ENCODE assay signal across 23 mouse cellular contexts in genomic region chr2:142760843-142761242, GRCm38 (mm10).
DNase-seq lines count a peak whose midpoint lies in the region; ATAC-seq lines count a peak whose summit lies in the region.
"Had no signal": no experiment of that assay in that cellular context is flagged by ENCODE, and none has a peak within 500 bp of the region (broad histone marks: within the 10 kb centered on the region; RNA-seq: fewer than 3 reads in every experiment).

No protein-coding gene starts in this region.

- no peaks in the 10 kb centered on the region for H3K9me3 ChIP-seq in kidney, embryonic 16.5 days (ENCODE audit: low read length)
- H3K9me3 ChIP-seq in hindbrain, embryonic 13.5 days: no peaks in the 10 kb centered on the region
- H3K9me3 ChIP-seq: embryonic facial prominence, embryonic 13.5 days; embryonic facial prominence, embryonic 15.5 days; forebrain, embryonic 10.5 days; forebrain, embryonic 12.5 days had no signal

- 25% methylated on average over 4 of the region's 4 CpGs for WGBS in kidney, embryonic 16.5 days
- WGBS in hindbrain, embryonic 13.5 days: 63% methylated on average over 4 of the region's 4 CpGs

- no peak overlapping the region for H3K4me3 ChIP-seq in kidney, embryonic 16.5 days (ENCODE audit: low read length)
- H3K4me3 ChIP-seq in hindbrain, embryonic 13.5 days: no peak overlapping the region
- H3K4me3 ChIP-seq: embryonic facial prominence, embryonic 13.5 days; embryonic facial prominence, embryonic 15.5 days; erythroblast, embryonic 14.5 days; forebrain, embryonic 10.5 days; forebrain, embryonic 12.5 days had no signal

- H3K4me2 ChIP-seq in kidney, embryonic 16.5 days (replicated peaks; ENCODE audit: low read depth, low read length): no peak overlapping the region
- no peak overlapping the region for H3K4me2 ChIP-seq in hindbrain, embryonic 13.5 days
- H3K4me2 ChIP-seq: embryonic facial prominence, embryonic 13.5 days; embryonic facial prominence, embryonic 15.5 days; forebrain, embryonic 12.5 days had no signal

- H3K27ac ChIP-seq in kidney, embryonic 16.5 days (ENCODE audit: low read length): no peak overlapping the region
- H3K27ac ChIP-seq in hindbrain, embryonic 13.5 days: no peak overlapping the region
- H3K27ac ChIP-seq: embryonic facial prominence, embryonic 13.5 days; embryonic facial prominence, embryonic 15.5 days; forebrain, embryonic 10.5 days; forebrain, embryonic 12.5 days had no signal

- peak; percentile 65; the same call in 1 of the 2 replicates for ATAC-seq in kidney, embryonic 16.5 days (ENCODE audit: low FRiP score, low TSS enrichment)
- no peak for ATAC-seq in hindbrain, embryonic 13.5 days (ENCODE audit: low FRiP score)
- ATAC-seq: forebrain, embryonic 14.5 days; forebrain, embryonic 16.5 days had no signal

- no peaks in the 10 kb centered on the region for H3K36me3 ChIP-seq in kidney, embryonic 16.5 days (ENCODE audit: insufficient read depth, low read length)
- no peaks in the 10 kb centered on the region for H3K36me3 ChIP-seq in hindbrain, embryonic 13.5 days
- H3K36me3 ChIP-seq: embryonic facial prominence, embryonic 15.5 days; forebrain, embryonic 10.5 days; forebrain, embryonic 12.5 days had no signal

- peaks cover 4% of the 10 kb centered on the region; the same call in 1 of the 2 replicates for H3K4me1 ChIP-seq in kidney, embryonic 16.5 days (ENCODE audit: insufficient read depth, low read length)
- no peaks in the 10 kb centered on the region for H3K4me1 ChIP-seq in hindbrain, embryonic 13.5 days (replicated peaks)
- H3K4me1 ChIP-seq: embryonic facial prominence, embryonic 13.5 days; embryonic facial prominence, embryonic 15.5 days; forebrain, embryonic 10.5 days had no signal

- H3K9ac ChIP-seq in kidney, embryonic 16.5 days (replicated peaks; ENCODE audit: low read length): no peak overlapping the region
- no peak overlapping the region for H3K9ac ChIP-seq in hindbrain, embryonic 13.5 days
- H3K9ac ChIP-seq: embryonic facial prominence, embryonic 13.5 days; embryonic facial prominence, embryonic 15.5 days; forebrain, embryonic 12.5 days had no signal

- no peaks in the 10 kb centered on the region for H3K27me3 ChIP-seq in kidney, embryonic 16.5 days (ENCODE audit: insufficient read depth, low read length)
- no peaks in the 10 kb centered on the region for H3K27me3 ChIP-seq in hindbrain, embryonic 13.5 days
- H3K27me3 ChIP-seq: embryonic facial prominence, embryonic 13.5 days; embryonic facial prominence, embryonic 15.5 days; forebrain, embryonic 12.5 days had no signal

- DNase-seq in adrenal gland, adult 2 months: peak; percentile 36
- DNase-seq in adrenal gland, postnatal 14 days: no peak
- DNase-seq in adrenal gland, postnatal 36 days: peak; percentile 7 to 12
- no peak for DNase-seq in adrenal gland, postnatal 25 days
- no peak for DNase-seq in kidney, postnatal 36 days
- DNase-seq in mesoderm, embryonic 11.5 days (ENCODE audit: low read depth, low spot score): peak; percentile 23
- DNase-seq: adrenal gland, postnatal 10 days; cerebellum, adult 11 months; cerebellum, adult 18-20 months; cerebellum, adult 8-10 months; cerebellum, adult 9-11 months; cerebellum, postnatal 14 days; cerebellum, postnatal 36 days; embryo, embryonic 11 days had no signal

Comparison
In these comparisons a context has a peak if more than half of its experiments do, and no peak if none do; other contexts are left out.
1. DNase-seq: peak in adrenal gland, adult 2 months (single experiment), adrenal gland, postnatal 36 days (2 of 2) and mesoderm, embryonic 11.5 days (single experiment); none in adrenal gland, postnatal 14 days (single experiment), adrenal gland, postnatal 25 days (single experiment) and kidney, postnatal 36 days (0 of 2).